In genomic region chr13:111905213-111905701, GRCm38 (mm10) we compare ENCODE assay signal across 8 mouse cellular contexts.
DNase-seq lines count a peak whose midpoint lies in the region; ATAC-seq and TF ChIP-seq lines count a peak whose summit lies in the region.

No protein-coding gene starts in this region.

- peak overlapping the region; percentile 38 for H3K4me2 ChIP-seq in hindbrain, embryonic 13.5 days
- H3K4me2 ChIP-seq in neural tube, embryonic 11.5 days (ENCODE audit: low read depth): peak overlapping the region; percentile 6; the same call in 1 of the 2 replicates

- no peak for TF ChIP-seq POLR2A in thymus, adult 2 months (IDR thresholded peaks at IDR 0.05; ENCODE audit: control insufficient read depth, extremely low read depth, insufficient read depth, low read length, poor library complexity)

- H3K4me3 ChIP-seq in hindbrain, embryonic 13.5 days: no peak overlapping the region
- H3K4me3 ChIP-seq in neural tube, embryonic 11.5 days (ENCODE audit: low read depth, low read length): no peak overlapping the region
- no peak overlapping the region for H3K4me3 ChIP-seq in thymus, adult 2 months (ENCODE audit: control insufficient read depth, insufficient read depth, low read length)

- no peaks in the 10 kb centered on the region for H3K36me3 ChIP-seq in hindbrain, embryonic 13.5 days
- no peaks in the 10 kb centered on the region for H3K36me3 ChIP-seq in neural tube, embryonic 11.5 days (ENCODE audit: control insufficient read depth, insufficient read depth, low read length)
- H3K36me3 ChIP-seq in thymus, adult 2 months (ENCODE audit: control insufficient read depth, insufficient read depth, low read length): no peaks in the 10 kb centered on the region

- peak overlapping the region; percentile 49; the same call in 1 of the 2 replicates for H3K9ac ChIP-seq in hindbrain, embryonic 13.5 days
- H3K9ac ChIP-seq in neural tube, embryonic 11.5 days (ENCODE audit: low read length): peak overlapping the region; percentile 16; the same call in 1 of the 2 replicates

- peak; percentile 39 for DNase-seq in urinary bladder, adult 2 months (ENCODE audit: low spot score)
- DNase-seq in urinary bladder, postnatal 4 days (ENCODE audit: low spot score in 2 of 2): no peak
- peak; percentile 89 for DNase-seq in liver
- peak; percentile 31 for DNase-seq in neural tube, embryonic 11.5 days (ENCODE audit: low spot score)
- DNase-seq in B cell, adult 2 months: no peak
- DNase-seq in thymus, adult 2 months: no peak

- peaks cover 11% of the 10 kb centered on the region for H3K4me1 ChIP-seq in hindbrain, embryonic 13.5 days (replicated peaks)
- H3K4me1 ChIP-seq in neural tube, embryonic 11.5 days (ENCODE audit: control insufficient read depth, insufficient read depth, low read length): no peaks in the 10 kb centered on the region
- peaks cover 8% of the 10 kb centered on the region; the same call in 1 of the 2 replicates for H3K4me1 ChIP-seq in thymus, adult 2 months (replicated peaks; ENCODE audit: control insufficient read depth, insufficient read depth, low read length)

- no peak for TF ChIP-seq CTCF in thymus, adult 2 months (IDR thresholded peaks at IDR 0.05; ENCODE audit: borderline replicate concordance, control insufficient read depth, extremely low read depth, insufficient read depth, low read length, poor library complexity)

- peak; percentile 93 for ATAC-seq in erythroid progenitor cell, adult 5-6 weeks (replicated peaks; ENCODE audit: low FRiP score, poor library complexity, severe bottlenecking)
- ATAC-seq in hindbrain, embryonic 13.5 days (ENCODE audit: low FRiP score): peak; percentile 36
- ATAC-seq in neural tube, embryonic 11.5 days (ENCODE audit: insufficient read depth, low FRiP score, low TSS enrichment): no peak

- no peaks in the 10 kb centered on the region for H3K27me3 ChIP-seq in hindbrain, embryonic 13.5 days
- no peaks in the 10 kb centered on the region for H3K27me3 ChIP-seq in neural tube, embryonic 11.5 days (ENCODE audit: control insufficient read depth, insufficient read depth, low read length)
- H3K27me3 ChIP-seq in thymus, adult 2 months (ENCODE audit: control insufficient read depth, insufficient read depth, low read length): no peaks in the 10 kb centered on the region

- 30% methylated on average over 10 of the region's 10 CpGs for WGBS in hindbrain, embryonic 13.5 days
- WGBS in neural tube, embryonic 11.5 days: 33% methylated on average over 10 of the region's 10 CpGs
- 49% methylated on average over 10 of the region's 10 CpGs for WGBS in thymus, adult 2 months

- H3K9me3 ChIP-seq in hindbrain, embryonic 13.5 days: no peaks in the 10 kb centered on the region
- no peaks in the 10 kb centered on the region for H3K9me3 ChIP-seq in neural tube, embryonic 11.5 days (ENCODE audit: control insufficient read depth, low read length)

- H3K27ac ChIP-seq in hindbrain, embryonic 13.5 days: peak overlapping the region; percentile 82
- H3K27ac ChIP-seq in neural tube, embryonic 11.5 days (ENCODE audit: low read depth, low read length): no peak overlapping the region
- H3K27ac ChIP-seq in thymus, adult 2 months (ENCODE audit: control insufficient read depth, insufficient read depth, low read length): no peak overlapping the region

Comparison
In these comparisons a context has a peak if more than half of its experiments do, and no peak if none do; other contexts are left out.
1. DNase-seq: peak in urinary bladder, adult 2 months (single experiment), liver (single experiment) and neural tube, embryonic 11.5 days (single experiment); none in urinary bladder, postnatal 4 days (0 of 2), B cell, adult 2 months (0 of 2) and thymus, adult 2 months (single experiment).